Mouse (Mus musculus): Measurements from ENCODE around the gene Adgrl3.

Adgrl3 gene

GRCm38 (mm10) chr5:81019590-81020254 lies at the start of gene Adgrl3:
Adgrl3 (plus strand) TSS chr5:81020138.
- CTCF ChIA-PET, result interaction anchor here (0.6 kb wide), 1 partner anchor 263 kb away, joined by 3 read pairs; no protein-coding TSS in a partner anchor

GRCm38 (mm10) chr5:81019166-81019565 lies 772 bp upstream of the Adgrl3 start:
- CTCF ChIA-PET, result interaction anchor here (0.6 kb wide), 1 partner anchor 264 kb away, joined by 3 read pairs; no protein-coding TSS in a partner anchor

GRCm38 (mm10) chr5:81020281-81021005 lies 505 bp downstream of the Adgrl3 start:
- CTCF ChIA-PET, result no interaction called here

GRCm38 (mm10) chr5:81021006-81021320 lies 1.0 kb downstream of the Adgrl3 start:
- CTCF ChIA-PET, result no interaction called here

- CTCF ChIA-PET, result no interaction called here
Observed at GRCm38 (mm10) chr5:81021331-81021863, 1.5 kb downstream of the Adgrl3 start.

GRCm38 (mm10) chr5:81021864-81022305 lies 1.9 kb downstream of the Adgrl3 start:
- CTCF ChIA-PET, result no interaction called here

- CTCF ChIA-PET, result no interaction called here
Observed at GRCm38 (mm10) chr5:81022306-81023071, 2.6 kb downstream of the Adgrl3 start.

GRCm38 (mm10) chr5:81023923-81024715 lies 4.2 kb downstream of the Adgrl3 start:
- CTCF ChIA-PET, result no interaction called here

- CTCF ChIA-PET, result no interaction called here
Observed at GRCm38 (mm10) chr5:81028875-81029274, 8.9 kb downstream of the Adgrl3 start.

GRCm38 (mm10) chr5:81037091-81037490 lies 17.2 kb downstream of the Adgrl3 start:
- CTCF ChIA-PET, result no interaction called here

GRCm38 (mm10) chr5:81043875-81044274 lies 23.9 kb downstream of the Adgrl3 start:
- CTCF ChIA-PET, result no interaction called here

- CTCF ChIA-PET, result no interaction called here
Observed at GRCm38 (mm10) chr5:81046128-81046527, 26.2 kb downstream of the Adgrl3 start.

GRCm38 (mm10) chr5:81054628-81055027 lies 34.7 kb downstream of the Adgrl3 start:
- CTCF ChIA-PET, result no interaction called here

GRCm38 (mm10) chr5:81055253-81055652 lies 35.3 kb downstream of the Adgrl3 start:
- CTCF ChIA-PET, result no interaction called here

- CTCF ChIA-PET, result no interaction called here
Observed at GRCm38 (mm10) chr5:81058122-81058521, 38.2 kb downstream of the Adgrl3 start.

- CTCF ChIA-PET, result no interaction called here
Observed at GRCm38 (mm10) chr5:81060950-81061349, 41.0 kb downstream of the Adgrl3 start.

- CTCF ChIA-PET, result no interaction called here
Observed at GRCm38 (mm10) chr5:81061386-81061785, 41.4 kb downstream of the Adgrl3 start.

- CTCF ChIA-PET, result no interaction called here
Observed at GRCm38 (mm10) chr5:81064026-81064425, 44.1 kb downstream of the Adgrl3 start.

GRCm38 (mm10) chr5:81068173-81068572 lies 48.2 kb downstream of the Adgrl3 start:
- CTCF ChIA-PET, result no interaction called here

- CTCF ChIA-PET, result no interaction called here
Observed at GRCm38 (mm10) chr5:81068839-81069238, 48.9 kb downstream of the Adgrl3 start.

- CTCF ChIA-PET, result no interaction called here
Observed at GRCm38 (mm10) chr5:81072888-81073287, 53.0 kb downstream of the Adgrl3 start.

- CTCF ChIA-PET, result no interaction called here
Observed at GRCm38 (mm10) chr5:81073875-81074274, 53.9 kb downstream of the Adgrl3 start.
